Mouse (Mus musculus) monocyte, adult 5-6 weeks (primary cell): ENCODE measurements around the gene Lhpp. TPM values are rescaled to one million over a fixed set of nuclear protein-coding genes. Genes with fewer than 3 reads are reported as not detected.
A peak's percentile ranks its signal among the peaks of the same experiment; 100 is the strongest.
"Not testable (repeated sequence)": the region's sequence is repeated elsewhere in the genome, so short reads cannot be mapped to it uniquely, and the experiment has no call there.

Experiments
- ATAC-seq: fragments of 153-309, 156-312 bp; replicated peaks from 2 replicates; pipeline ENCODE4 v1.8.0; 2017; ENCODE audit warnings: mild to moderate bottlenecking; ENCODE audit not compliant: low TSS enrichment, insufficient number of reproducible peaks, severe bottlenecking, poor library complexity, low FRiP score
- total RNA-seq: library from RNA; stranded (forward); fragments of 200-1000, 200-491, 200-594 nt; gene quantifications from 3 replicates; pipeline ENCODE4 v1.2.3, GENCODE M21; 2017

The Lhpp gene
- total RNA-seq, 1 experiment from 2014 or later = 4.2 TPM

- ATAC-seq = no peak
Measured at GRCm38 (mm10) chr7:132631313-132631712, 20.9 kb downstream of the Lhpp start.

- no peak for ATAC-seq
Measured at GRCm38 (mm10) chr7:132637292-132637691, 26.9 kb downstream of the Lhpp start.

- no peak for ATAC-seq
Measured at GRCm38 (mm10) chr7:132638446-132639087, 28.1 kb downstream of the Lhpp start.

- no peak for ATAC-seq
Measured at GRCm38 (mm10) chr7:132640946-132641345, 30.5 kb downstream of the Lhpp start.

GRCm38 (mm10) chr7:132641606-132642005, 31.2 kb downstream of the Lhpp start:
- no peak for ATAC-seq

GRCm38 (mm10) chr7:132644605-132645279, 34.3 kb downstream of the Lhpp start:
- no peak for ATAC-seq

GRCm38 (mm10) chr7:132646514-132646913, 36.1 kb downstream of the Lhpp start:
- no peak for ATAC-seq

- no peak for ATAC-seq
Measured at GRCm38 (mm10) chr7:132654412-132654811, 44.0 kb downstream of the Lhpp start.

- peak; percentile 85 for ATAC-seq
Measured at GRCm38 (mm10) chr7:132656075-132656474, 45.6 kb downstream of the Lhpp start.

GRCm38 (mm10) chr7:132656548-132656947, 46.1 kb downstream of the Lhpp start:
- ATAC-seq = peak; percentile 33; the same call in 1 of the 2 replicates

GRCm38 (mm10) chr7:132657371-132658057, 47.1 kb downstream of the Lhpp start:
- no peak for ATAC-seq

- ATAC-seq = no peak
Measured at GRCm38 (mm10) chr7:132658058-132658450, 47.6 kb downstream of the Lhpp start.

- ATAC-seq = no peak
Measured at GRCm38 (mm10) chr7:132658688-132659087, 48.2 kb downstream of the Lhpp start.

GRCm38 (mm10) chr7:132659633-132660032, 49.2 kb downstream of the Lhpp start:
- ATAC-seq = no peak

- not testable (repeated sequence) for ATAC-seq
Measured at GRCm38 (mm10) chr7:132662831-132663230, 52.4 kb downstream of the Lhpp start.

GRCm38 (mm10) chr7:132664815-132665214, 54.4 kb downstream of the Lhpp start:
- no peak for ATAC-seq

- no peak for ATAC-seq
Measured at GRCm38 (mm10) chr7:132665664-132666382, 55.4 kb downstream of the Lhpp start.

GRCm38 (mm10) chr7:132666516-132666915, 56.1 kb downstream of the Lhpp start:
- no peak for ATAC-seq

- no peak for ATAC-seq
Measured at GRCm38 (mm10) chr7:132668604-132669003, 58.2 kb downstream of the Lhpp start.
